Mouse (Mus musculus) hindbrain, embryonic 10.5 days (tissue): ENCODE data around the gene Asb17. TPM values are rescaled to one million over a fixed set of nuclear protein-coding genes. Genes with fewer than 3 reads are reported as not detected.

ENCODE experiments used
- polyA plus RNA-seq: library from polyadenylated mRNA; unstranded; fragments of >200 nt; fragmentation: Nextera tagmentation; extraction: Ambion mirVana; gene quantifications from 2 replicates; pipeline ENCODE4 v1.2.1, GENCODE M21; 2016

Gene Asb17
- polyA plus RNA-seq, 1 experiment from 2014 or later, result 0.39 TPM

Other genes starting within 250 kb of the Asb17 start
- gene St6galnac3, start 119.0 kb upstream of the Asb17 start, polyA plus RNA-seq, result 32.4 and 37.8 TPM in 2 replicates
- 0.09 and 0.10 TPM in 2 replicates for gene Msh4, start 61.9 kb downstream of the Asb17 start, polyA plus RNA-seq
- gene Rabggtb, start 68.8 kb downstream of the Asb17 start, polyA plus RNA-seq, result 31.3 and 44.6 TPM in 2 replicates
- gene Acadm, start 100.4 kb downstream of the Asb17 start, polyA plus RNA-seq, result 43.1 and 51.4 TPM in 2 replicates
- gene Slc44a5, start 129.2 kb downstream of the Asb17 start, polyA plus RNA-seq, result 4.5 and 7.6 TPM in 2 replicates